Mouse (Mus musculus): ENCODE measurements around the gene Shoc2. TPM values are rescaled to one million over a fixed set of nuclear protein-coding genes. Genes with fewer than 3 reads are reported as not detected.

Gene Shoc2
- polyA plus RNA-seq (2016; fragmentation: Nextera tagmentation; extraction: Ambion mirVana), result 56.3 and 57.8 TPM in 2 replicates

- H3K9me3 ChIP-seq, result no peaks in the 10 kb centered on the region
- under 1% methylated on average over 62 of the region's 62 CpGs for WGBS
- H3K27ac ChIP-seq, result peak within 1 kb of the TSS; percentile 98
- H3K27me3 ChIP-seq (ENCODE audit: insufficient read depth, poor library complexity, severe bottlenecking), result no peaks in the 10 kb centered on the region
- peak within 1 kb of the TSS; percentile 92 for H3K4me3 ChIP-seq
- H3K36me3 ChIP-seq, result peaks cover 14% of the 10 kb centered on the region
- peaks cover 27% of the 10 kb centered on the region for H3K4me1 ChIP-seq (replicated peaks)
- DNase-seq (ENCODE audit: low spot score), result peak; percentile 99
Observed at GRCm38 (mm10) chr19:53943802-53944785, at the start of gene Shoc2, which contains the start of gene Bbip1. Gene Shoc2 (plus strand): TSS chr19:53944306. Gene Bbip1 (minus strand): TSS chr19:53944627.

DNA sequence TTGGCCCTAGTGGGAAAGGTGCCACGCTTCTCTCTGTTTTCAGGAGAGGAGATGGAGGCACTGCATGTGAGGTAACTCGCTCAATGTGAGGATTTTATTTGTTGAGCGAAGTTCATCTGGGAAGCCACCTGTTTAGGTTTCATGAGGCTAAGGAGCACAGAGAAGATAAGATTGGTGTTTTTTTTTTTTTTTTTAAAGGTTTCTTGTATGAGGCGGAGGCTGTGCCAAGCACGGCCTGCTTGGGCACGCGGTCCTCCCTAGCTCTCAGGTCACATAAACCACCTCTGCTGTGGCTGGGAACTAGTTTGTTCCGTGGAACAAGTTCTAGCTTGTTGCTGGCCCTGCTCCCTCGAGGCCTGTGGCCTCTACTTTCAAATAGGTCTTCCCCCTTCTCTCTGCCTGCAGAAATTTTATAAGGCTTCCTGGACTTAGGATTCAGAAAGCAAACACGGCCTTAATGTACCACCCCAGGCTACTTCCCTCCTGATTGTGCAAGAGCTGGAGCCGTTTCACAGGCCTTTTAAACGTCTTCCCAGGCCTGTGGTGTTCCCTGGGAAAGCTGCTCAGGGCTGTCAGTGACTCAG is 49.5 kb upstream of the Shoc2 start:
- Histone ChIP-seq H3K27me3 (ENCODE audit: insufficient read depth, poor library complexity, severe bottlenecking) (no peaks in the 10 kb centered on the region), H3K9me3 (no peaks in the 10 kb centered on the region), H3K4me1 (replicated peaks) (peaks cover 9% of the 10 kb centered on the region; the same call in 1 of the 2 replicates), H3K4me3 (no peak overlapping the region), H3K36me3 (no peaks in the 10 kb centered on the region), H3K27ac (no peak overlapping the region)
- WGBS, result 82% methylated on average over 12 of the region's 12 CpGs
- DNase-seq (ENCODE audit: low spot score), result no peak

DNA sequence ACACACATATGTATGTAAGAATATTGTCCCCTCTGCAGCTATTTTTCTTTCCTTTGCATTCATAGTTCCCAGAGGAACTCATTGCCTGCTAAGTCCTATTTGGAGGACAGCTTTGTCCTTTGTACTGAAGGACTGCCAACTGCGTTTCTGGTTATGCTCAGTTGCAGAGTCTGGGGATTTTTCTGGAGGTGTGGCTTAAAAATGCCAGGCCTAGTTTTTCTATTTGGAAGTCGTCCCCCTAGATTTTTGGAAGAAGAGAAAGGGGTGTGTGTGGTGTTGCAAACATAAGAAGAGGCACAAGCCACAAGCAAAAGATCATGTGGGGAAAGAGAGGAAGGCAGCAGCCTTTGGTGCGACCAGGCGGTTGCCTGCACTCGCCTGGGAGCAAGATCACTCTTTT is 46.1 kb upstream of the Shoc2 start:
- Histone ChIP-seq H3K9me3 (no peaks in the 10 kb centered on the region), H3K36me3 (no peaks in the 10 kb centered on the region), H3K4me3 (no peak overlapping the region), H3K4me1 (replicated peaks) (peaks cover 13% of the 10 kb centered on the region), H3K27ac (no peak overlapping the region), H3K27me3 (ENCODE audit: insufficient read depth, poor library complexity, severe bottlenecking) (no peaks in the 10 kb centered on the region)
- 76% methylated on average over 5 of the region's 5 CpGs for WGBS
- no peak for DNase-seq (ENCODE audit: low spot score)

GRCm38 (mm10) chr19:53898498-53898897 is 45.6 kb upstream of the Shoc2 start:
- Histone ChIP-seq H3K4me3 (no peak overlapping the region), H3K4me1 (replicated peaks) (peaks cover 13% of the 10 kb centered on the region), H3K9me3 (no peaks in the 10 kb centered on the region), H3K27ac (no peak overlapping the region), H3K27me3 (ENCODE audit: insufficient read depth, poor library complexity, severe bottlenecking) (no peaks in the 10 kb centered on the region), H3K36me3 (no peaks in the 10 kb centered on the region)
- 79% methylated on average over 4 of the region's 4 CpGs for WGBS
- no peak for DNase-seq (ENCODE audit: low spot score)

DNA sequence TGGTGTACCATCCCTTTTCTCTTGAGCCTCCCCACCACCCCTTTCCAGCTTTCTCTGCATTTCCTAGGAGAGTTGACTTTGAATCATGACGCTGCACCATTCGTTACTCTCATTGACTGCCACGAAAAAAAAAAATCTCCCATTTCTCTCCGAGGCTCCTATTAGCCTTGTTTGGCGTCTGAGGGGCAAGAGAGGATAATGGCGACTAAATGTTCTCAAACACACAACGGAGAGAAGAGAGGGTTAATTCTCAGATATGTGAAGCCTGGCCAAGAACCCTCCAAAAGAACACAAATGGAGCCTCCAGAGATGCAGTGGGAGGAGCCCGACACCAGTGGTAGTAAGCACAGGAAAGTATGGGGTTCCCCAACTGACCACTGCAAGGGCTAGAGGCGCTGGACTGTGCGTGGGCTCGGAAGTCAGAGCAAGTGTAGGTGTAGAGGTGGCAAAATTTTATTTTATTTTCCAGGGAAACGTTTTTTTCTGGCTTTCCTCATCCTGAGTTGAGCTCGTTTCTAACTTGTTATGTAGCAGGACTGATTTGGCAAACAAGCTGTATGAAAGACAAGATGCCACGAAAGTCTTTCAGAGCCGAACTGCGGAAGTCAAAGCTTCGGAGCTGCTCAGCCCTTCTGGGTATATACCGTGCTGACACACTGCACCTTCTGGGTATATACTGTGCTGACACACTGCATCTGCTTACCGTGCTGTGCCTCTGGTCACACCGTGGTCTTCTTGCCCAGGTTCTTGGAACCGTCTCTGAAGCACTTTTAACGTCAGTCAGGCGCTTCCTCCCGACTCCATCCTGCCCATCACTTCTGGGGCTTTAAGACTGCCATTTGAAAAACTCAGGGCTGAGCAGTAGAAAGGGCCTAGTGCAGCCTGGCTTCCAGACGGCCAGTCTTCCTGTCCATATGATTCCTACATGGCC is 44.9 kb upstream of the Shoc2 start:
- DNase-seq (ENCODE audit: low spot score), result no peak
- Histone ChIP-seq H3K4me3 (no peak overlapping the region), H3K9me3 (no peaks in the 10 kb centered on the region), H3K36me3 (no peaks in the 10 kb centered on the region), H3K4me1 (replicated peaks) (peaks cover 18% of the 10 kb centered on the region), H3K27me3 (ENCODE audit: insufficient read depth, poor library complexity, severe bottlenecking) (no peaks in the 10 kb centered on the region), H3K27ac (no peak overlapping the region)
- 86% methylated on average over 25 of the region's 25 CpGs for WGBS

GRCm38 (mm10) chr19:53899941-53900610 is 44.0 kb upstream of the Shoc2 start:
- Histone ChIP-seq H3K4me1 (replicated peaks) (peaks cover 27% of the 10 kb centered on the region), H3K4me3 (no peak overlapping the region), H3K27ac (no peak overlapping the region), H3K9me3 (no peaks in the 10 kb centered on the region), H3K27me3 (ENCODE audit: insufficient read depth, poor library complexity, severe bottlenecking) (no peaks in the 10 kb centered on the region), H3K36me3 (no peaks in the 10 kb centered on the region)
- DNase-seq (ENCODE audit: low spot score), result no peak
- 86% methylated on average over 14 of the region's 14 CpGs for WGBS

GRCm38 (mm10) chr19:53901931-53902738 is 42.0 kb upstream of the Shoc2 start:
- H3K9me3 ChIP-seq, result no peaks in the 10 kb centered on the region
- no peak for DNase-seq (ENCODE audit: low spot score)
- WGBS, result 63% methylated on average over 15 of the region's 15 CpGs
- no peaks in the 10 kb centered on the region for H3K27me3 ChIP-seq (ENCODE audit: insufficient read depth, poor library complexity, severe bottlenecking)
- peak overlapping the region; percentile 82 for H3K4me3 ChIP-seq
- H3K36me3 ChIP-seq, result no peaks in the 10 kb centered on the region
- peaks cover 29% of the 10 kb centered on the region for H3K4me1 ChIP-seq (replicated peaks)
- H3K27ac ChIP-seq, result peak overlapping the region; percentile 93

GRCm38 (mm10) chr19:53902739-53903487 is 41.2 kb upstream of the Shoc2 start:
- DNase-seq (ENCODE audit: low spot score), result peak; percentile 99
- Histone ChIP-seq H3K27me3 (ENCODE audit: insufficient read depth, poor library complexity, severe bottlenecking) (no peaks in the 10 kb centered on the region), H3K9me3 (no peaks in the 10 kb centered on the region), H3K4me3 (peak overlapping the region; percentile 82), H3K27ac (peak overlapping the region; percentile 93), H3K4me1 (replicated peaks) (peaks cover 29% of the 10 kb centered on the region), H3K36me3 (no peaks in the 10 kb centered on the region)
- WGBS, result 1% methylated on average over 61 of the region's 61 CpGs

DNA sequence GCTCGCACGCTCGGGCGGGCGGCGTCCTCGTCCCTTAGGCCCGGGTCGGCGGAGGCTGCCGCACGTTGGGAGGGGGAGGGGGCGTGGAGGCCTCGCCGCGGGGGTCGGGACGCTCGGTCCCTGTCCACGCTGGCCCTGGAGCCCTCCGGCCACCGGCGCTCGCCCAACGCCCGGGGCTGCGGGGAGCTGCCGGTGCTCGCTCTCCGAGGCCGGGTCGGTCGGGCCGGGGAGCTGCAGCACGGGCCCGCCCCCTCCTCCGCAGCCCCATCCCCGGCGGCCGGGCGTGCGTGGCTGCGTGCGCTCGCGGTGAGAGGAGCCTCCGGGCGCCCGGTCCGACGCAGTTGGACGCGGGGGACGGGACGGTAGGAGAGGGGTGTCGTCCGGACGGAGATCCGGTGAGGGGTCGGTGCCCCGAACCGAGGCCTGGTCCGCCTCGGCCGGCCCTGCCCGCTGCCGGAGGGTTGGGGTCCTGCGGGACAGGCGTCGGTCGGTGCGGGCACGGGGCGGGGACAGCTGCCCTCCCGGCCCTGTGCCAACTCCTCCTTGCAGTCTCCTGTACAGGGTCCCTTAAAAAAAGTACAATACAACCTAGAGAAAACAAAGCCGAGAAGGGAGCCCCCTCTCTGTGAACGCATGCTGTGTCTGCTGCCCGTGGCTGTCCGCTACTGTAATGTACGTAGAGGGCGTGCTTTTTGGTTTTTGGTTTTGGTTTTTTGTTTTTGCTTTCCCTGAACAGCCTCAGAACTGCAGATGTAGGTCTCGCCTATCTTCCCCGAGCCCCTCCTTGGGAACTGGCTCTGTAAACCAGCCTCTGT is 40.4 kb upstream of the Shoc2 start:
- DNase-seq (ENCODE audit: low spot score), result peak; percentile 59
- Histone ChIP-seq H3K27ac (peak overlapping the region; percentile 93), H3K27me3 (ENCODE audit: insufficient read depth, poor library complexity, severe bottlenecking) (no peaks in the 10 kb centered on the region), H3K9me3 (no peaks in the 10 kb centered on the region), H3K4me1 (replicated peaks) (peaks cover 29% of the 10 kb centered on the region), H3K4me3 (peak overlapping the region; percentile 82), H3K36me3 (no peaks in the 10 kb centered on the region)
- under 1% methylated on average over 82 of the region's 83 CpGs for WGBS

DNA sequence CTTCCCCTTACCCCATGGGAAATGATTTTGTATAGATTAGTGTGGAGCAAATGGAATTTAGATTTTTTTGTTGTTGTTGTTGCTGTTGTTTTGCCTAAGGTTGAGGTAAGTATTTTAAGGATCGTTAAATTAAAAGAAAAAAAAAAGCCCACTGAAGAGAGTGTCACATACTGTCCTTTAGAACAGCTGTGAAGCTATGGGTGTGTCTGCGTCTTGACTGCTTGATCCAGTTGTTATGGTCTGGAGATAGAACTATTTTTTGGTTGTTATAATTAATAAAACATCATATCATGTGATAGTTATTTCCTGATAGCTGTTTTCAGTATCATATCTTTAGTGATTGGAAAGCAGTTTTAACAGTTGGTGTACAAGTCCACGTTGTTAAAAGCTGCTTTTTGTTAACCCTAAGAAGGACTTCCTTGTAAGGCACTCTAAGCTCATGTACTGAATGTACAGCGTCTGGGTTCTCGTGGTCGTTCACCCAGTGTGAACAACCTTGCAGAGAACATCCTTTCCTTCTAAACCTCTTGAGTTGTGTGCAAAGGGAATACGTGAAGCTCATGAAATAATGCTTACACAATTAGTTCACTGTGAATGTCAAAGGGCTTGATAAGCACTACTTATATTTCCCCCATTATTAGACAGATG is 39.1 kb upstream of the Shoc2 start:
- no peaks in the 10 kb centered on the region for H3K9me3 ChIP-seq
- WGBS, result 84% methylated on average over 7 of the region's 7 CpGs
- no peak for DNase-seq (ENCODE audit: low spot score)
- peaks cover 10% of the 10 kb centered on the region for H3K36me3 ChIP-seq
- H3K4me3 ChIP-seq, result peak overlapping the region; percentile 82; the same call in 1 of the 2 replicates
- peaks cover 29% of the 10 kb centered on the region for H3K4me1 ChIP-seq (replicated peaks)
- H3K27me3 ChIP-seq (ENCODE audit: insufficient read depth, poor library complexity, severe bottlenecking), result no peaks in the 10 kb centered on the region
- no peak overlapping the region for H3K27ac ChIP-seq
